Mouse (Mus musculus): Measurements from ENCODE around the gene Phkg2. TPM values are rescaled to one million over a fixed set of nuclear protein-coding genes. Genes with fewer than 3 reads are reported as not detected.

Phkg2 gene
- polyA plus RNA-seq, 1 experiment from 2014 or later: 19.3 TPM

- no peaks in the 10 kb centered on the region for H3K27me3 ChIP-seq
- no peak for ATAC-seq (ENCODE audit: low read depth)
Measured at GRCm38 (mm10) chr7:127604256-127604655, 31.1 kb downstream of the Phkg2 start.

DNA sequence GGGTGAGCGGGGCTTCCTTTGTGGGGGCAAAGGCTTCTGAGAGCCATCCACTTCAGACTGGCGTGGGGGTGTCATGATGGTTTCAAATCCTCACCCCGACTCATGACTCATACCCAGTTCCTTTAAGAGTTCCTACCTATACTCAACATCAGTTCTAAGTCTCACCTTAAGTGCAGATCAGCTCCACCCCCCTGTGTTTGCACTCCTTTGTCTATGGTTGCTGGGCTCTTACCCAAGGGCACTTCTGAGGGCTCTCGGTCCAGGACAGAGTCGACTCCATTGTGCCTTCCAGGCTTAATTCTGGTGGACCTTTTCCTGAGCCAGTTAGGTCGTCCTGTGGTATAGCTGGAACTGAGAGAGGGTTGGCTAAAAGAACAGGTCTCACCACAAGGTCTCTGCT, 34.0 kb downstream of the Phkg2 start:
- H3K27me3 ChIP-seq: no peaks in the 10 kb centered on the region
- H3K36me3 ChIP-seq: peaks cover 62% of the 10 kb centered on the region
- no peak overlapping the region for H3K27ac ChIP-seq
- H3K9ac ChIP-seq: no peak overlapping the region
- no peak overlapping the region for H3K4me2 ChIP-seq
- H3K4me1 ChIP-seq (replicated peaks): peaks cover 8% of the 10 kb centered on the region
- H3K9me3 ChIP-seq (replicated peaks): no peaks in the 10 kb centered on the region
- WGBS (ENCODE audit: insufficient replicate concordance): 70% methylated on average over 6 of the region's 6 CpGs
- DNase-seq (no peak), ATAC-seq (ENCODE audit: low read depth) (no peak)
- no peak overlapping the region for H3K4me3 ChIP-seq (replicated peaks)

More at GRCm38 (mm10) chr7:127604256-127604655, 31.1 kb downstream of the Phkg2 start:
- H3K4me2 ChIP-seq: no peak overlapping the region
- H3K27ac ChIP-seq: no peak overlapping the region
- H3K4me1 ChIP-seq (replicated peaks): peaks cover 8% of the 10 kb centered on the region
- DNase-seq: no peak
- peaks cover 65% of the 10 kb centered on the region for H3K36me3 ChIP-seq
- H3K9ac ChIP-seq: no peak overlapping the region
- no peak overlapping the region for H3K4me3 ChIP-seq (replicated peaks)
- 76% methylated on average over 10 of the region's 10 CpGs for WGBS (ENCODE audit: insufficient replicate concordance)
- no peaks in the 10 kb centered on the region for H3K9me3 ChIP-seq (replicated peaks)

- peaks cover 46% of the 10 kb centered on the region for H3K36me3 ChIP-seq
- H3K4me2 ChIP-seq: no peak overlapping the region
- H3K4me1 ChIP-seq (replicated peaks): peaks cover 22% of the 10 kb centered on the region
- DNase-seq: no peak
- WGBS (ENCODE audit: insufficient replicate concordance): 90% methylated on average over 29 of the region's 29 CpGs
- H3K9ac ChIP-seq: no peak overlapping the region
- H3K4me3 ChIP-seq (replicated peaks): no peak overlapping the region
- ATAC-seq (ENCODE audit: low read depth): no peak
- H3K27me3 ChIP-seq: 0 out of 2 replicates have a peak, but pooled peaks cover 6% of the 10 kb centered on the region
- H3K27ac ChIP-seq: no peak overlapping the region
- no peaks in the 10 kb centered on the region for H3K9me3 ChIP-seq (replicated peaks)
Measured at GRCm38 (mm10) chr7:127611011-127611410, 37.9 kb downstream of the Phkg2 start.

- 93% methylated on average over 26 of the region's 26 CpGs for WGBS (ENCODE audit: insufficient replicate concordance)
Measured at GRCm38 (mm10) chr7:127611561-127611960, 38.4 kb downstream of the Phkg2 start.

DNA sequence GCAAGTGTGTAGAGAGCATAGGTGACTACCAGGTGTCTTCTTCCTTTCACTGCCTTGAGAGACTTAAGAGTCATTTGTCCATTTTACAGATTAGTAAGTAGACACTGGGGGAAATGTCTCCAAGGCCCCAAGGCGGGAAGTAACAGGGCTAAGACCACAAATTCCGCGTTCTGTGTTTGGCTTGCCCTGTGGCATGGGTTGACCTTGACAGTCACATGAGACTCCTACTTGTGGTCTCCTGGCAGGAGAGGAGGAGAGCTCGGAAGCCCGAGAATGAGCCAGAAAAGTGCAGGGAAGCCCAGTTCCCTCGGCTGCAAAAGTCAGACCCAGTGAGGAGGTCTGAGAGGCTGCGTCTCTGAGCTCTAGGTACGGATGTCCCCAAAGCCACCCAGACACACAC, 40.4 kb downstream of the Phkg2 start:
- Histone ChIP-seq H3K9ac (no peak overlapping the region), H3K4me1 (replicated peaks) (peaks cover 22% of the 10 kb centered on the region), H3K27me3 (0 out of 2 replicates have a peak, but pooled peaks cover 6% of the 10 kb centered on the region), H3K27ac (no peak overlapping the region), H3K36me3 (peaks cover 38% of the 10 kb centered on the region), H3K4me2 (peak overlapping the region; percentile 91; the same call in 1 of the 2 replicates), H3K4me3 (replicated peaks) (0 out of 2 replicates have a peak overlapping the region, but pooled peaks have one; percentile 78), H3K9me3 (replicated peaks) (no peaks in the 10 kb centered on the region)
- no peak for DNase-seq
- 89% methylated on average over 8 of the region's 8 CpGs for WGBS (ENCODE audit: insufficient replicate concordance)
- no peak for ATAC-seq (ENCODE audit: low read depth)

More at GRCm38 (mm10) chr7:127611561-127611960, 38.4 kb downstream of the Phkg2 start:
- H3K4me1 ChIP-seq (replicated peaks): peaks cover 22% of the 10 kb centered on the region
- H3K27ac ChIP-seq: no peak overlapping the region
- H3K4me3 ChIP-seq (replicated peaks): no peak overlapping the region
- H3K9me3 ChIP-seq (replicated peaks): no peaks in the 10 kb centered on the region
- no peak overlapping the region for H3K9ac ChIP-seq
- 0 out of 2 replicates have a peak, but pooled peaks cover 6% of the 10 kb centered on the region for H3K27me3 ChIP-seq
- peaks cover 46% of the 10 kb centered on the region for H3K36me3 ChIP-seq
- DNase-seq (no peak), ATAC-seq (ENCODE audit: low read depth) (no peak)
- H3K4me2 ChIP-seq: no peak overlapping the region

DNA sequence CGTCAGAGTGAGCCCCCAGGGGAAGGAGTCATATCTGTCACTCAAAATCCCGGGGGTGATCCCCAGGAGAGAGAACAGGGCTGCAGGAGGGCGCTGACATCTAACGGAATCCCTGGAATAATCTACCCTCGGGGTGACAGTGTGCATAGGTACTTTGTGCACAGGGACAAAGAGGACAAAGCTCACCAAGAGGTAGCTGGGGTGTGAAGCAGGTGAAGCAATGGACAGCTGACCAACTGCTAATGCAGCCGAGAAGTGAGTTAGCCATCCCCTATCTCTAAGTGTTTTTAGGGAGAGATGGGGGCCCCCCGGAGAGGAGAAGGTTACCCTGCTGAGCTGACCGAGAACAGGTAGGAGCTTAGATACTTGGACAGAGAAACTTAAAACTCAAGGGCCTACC, 41.0 kb downstream of the Phkg2 start:
- no peak for DNase-seq
- Histone ChIP-seq H3K4me2 (peak overlapping the region; percentile 91), H3K27me3 (0 out of 2 replicates have a peak, but pooled peaks cover 6% of the 10 kb centered on the region), H3K4me3 (replicated peaks) (peak overlapping the region; percentile 78), H3K36me3 (peaks cover 34% of the 10 kb centered on the region), H3K4me1 (replicated peaks) (peaks cover 22% of the 10 kb centered on the region), H3K27ac (peak overlapping the region; percentile 60), H3K9ac (peak overlapping the region; percentile 87), H3K9me3 (replicated peaks) (no peaks in the 10 kb centered on the region)
- WGBS (ENCODE audit: insufficient replicate concordance): 31% methylated on average over 8 of the region's 8 CpGs
- no peak for ATAC-seq (ENCODE audit: low read depth)

DNA sequence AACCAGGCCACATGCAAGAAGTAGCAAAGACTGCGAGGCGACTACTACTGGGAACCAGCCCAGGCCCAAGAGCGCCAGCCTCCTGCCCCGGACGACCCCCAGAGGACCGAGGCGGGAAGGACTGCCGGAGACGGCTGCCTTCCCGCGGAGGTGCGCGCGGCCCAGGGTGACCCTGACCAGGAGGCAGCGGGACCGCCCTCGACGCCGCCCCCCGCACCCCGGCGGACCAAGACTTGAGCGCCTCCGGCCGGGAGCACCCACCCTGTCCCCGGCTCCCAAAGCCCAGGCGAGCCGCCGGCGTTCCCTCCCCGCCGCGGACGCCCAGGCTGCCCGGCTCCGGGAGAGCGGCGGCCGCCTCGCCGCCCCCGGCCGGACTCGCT, 41.4 kb downstream of the Phkg2 start:
- H3K4me1 ChIP-seq (replicated peaks): peaks cover 22% of the 10 kb centered on the region
- peak overlapping the region; percentile 60 for H3K27ac ChIP-seq
- peaks cover 34% of the 10 kb centered on the region for H3K36me3 ChIP-seq
- ATAC-seq (ENCODE audit: low read depth) (peak; percentile 73), DNase-seq (peak; percentile 41)
- 0 out of 2 replicates have a peak, but pooled peaks cover 6% of the 10 kb centered on the region for H3K27me3 ChIP-seq
- no peaks in the 10 kb centered on the region for H3K9me3 ChIP-seq (replicated peaks)
- H3K9ac ChIP-seq: peak overlapping the region; percentile 87
- H3K4me3 ChIP-seq (replicated peaks): peak overlapping the region; percentile 78
- peak overlapping the region; percentile 91 for H3K4me2 ChIP-seq
- WGBS (ENCODE audit: insufficient replicate concordance): under 1% methylated on average over 33 of the region's 44 CpGs

- WGBS (ENCODE audit: insufficient replicate concordance): under 1% methylated on average over 45 of the region's 50 CpGs
- H3K4me3 ChIP-seq (replicated peaks): peak within 1 kb of the TSS; percentile 78
- no peaks in the 10 kb centered on the region for H3K9me3 ChIP-seq (replicated peaks)
- 0 out of 2 replicates have a peak, but pooled peaks cover 6% of the 10 kb centered on the region for H3K27me3 ChIP-seq
- peaks cover 22% of the 10 kb centered on the region for H3K4me1 ChIP-seq (replicated peaks)
- peak within 1 kb of the TSS; percentile 60 for H3K27ac ChIP-seq
- peak; percentile 64 for ATAC-seq (ENCODE audit: low read depth)
- peaks cover 28% of the 10 kb centered on the region for H3K36me3 ChIP-seq
- peak; percentile 43 for DNase-seq
- H3K9ac ChIP-seq: peak within 1 kb of the TSS; percentile 87
- peak within 1 kb of the TSS; percentile 91 for H3K4me2 ChIP-seq
Measured at GRCm38 (mm10) chr7:127614891-127615843, 42.0 kb downstream of the Phkg2 start, which contains the start of gene Zfp629. Gene Zfp629 (minus strand): TSS chr7:127615797.

DNA sequence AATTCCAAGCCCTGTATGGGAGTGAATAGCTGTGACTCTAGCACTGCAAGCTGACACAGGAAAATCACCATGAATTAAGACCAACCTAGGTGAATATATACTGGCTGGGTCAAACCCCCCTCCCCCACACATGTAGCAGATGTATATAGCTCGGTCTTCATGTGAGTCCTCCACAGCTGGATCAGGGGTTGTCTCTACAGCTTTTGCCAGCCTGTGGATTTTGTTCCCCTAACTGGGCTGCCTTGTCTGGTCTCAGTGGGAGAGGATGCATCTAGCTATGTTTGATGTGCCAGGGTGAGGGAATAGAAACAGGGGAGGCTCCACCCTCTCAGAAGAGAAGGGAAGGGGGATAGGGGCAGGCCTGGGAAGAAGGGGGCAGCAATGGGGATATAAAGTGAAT, 43.2 kb downstream of the Phkg2 start:
- no peak for DNase-seq
- Histone ChIP-seq H3K27ac (no peak overlapping the region), H3K4me3 (replicated peaks) (no peak overlapping the region), H3K36me3 (peaks cover 16% of the 10 kb centered on the region), H3K9me3 (replicated peaks) (no peaks in the 10 kb centered on the region), H3K9ac (no peak overlapping the region), H3K4me1 (replicated peaks) (peaks cover 22% of the 10 kb centered on the region), H3K27me3 (0 out of 2 replicates have a peak, but pooled peaks cover 6% of the 10 kb centered on the region), H3K4me2 (no peak overlapping the region)
- ATAC-seq (ENCODE audit: low read depth): no peak
- 64% methylated on average over 1 of the region's 1 CpGs for WGBS (ENCODE audit: insufficient replicate concordance)

DNA sequence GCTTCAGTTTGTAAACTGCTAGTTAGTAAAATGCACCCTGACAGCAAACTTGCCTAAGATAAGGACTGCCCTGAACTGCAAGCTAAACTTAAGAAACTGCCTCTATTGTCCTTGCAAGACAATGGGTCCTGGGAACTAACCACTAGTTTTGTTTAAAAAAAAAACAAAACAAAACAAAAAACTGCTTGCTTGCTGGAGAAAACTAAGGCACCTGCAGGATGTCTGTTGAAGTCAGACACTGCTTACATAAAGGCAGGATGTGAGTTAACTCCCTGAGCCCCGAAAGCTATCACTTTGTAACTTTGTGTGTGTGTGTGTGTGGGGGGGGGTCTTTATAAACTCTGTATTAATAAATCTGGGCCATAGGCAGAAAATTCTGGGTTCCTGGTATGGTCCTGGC, 43.7 kb downstream of the Phkg2 start:
- 0 out of 2 replicates have a peak, but pooled peaks cover 6% of the 10 kb centered on the region for H3K27me3 ChIP-seq
- peaks cover 11% of the 10 kb centered on the region for H3K36me3 ChIP-seq
- H3K27ac ChIP-seq: no peak overlapping the region
- H3K4me2 ChIP-seq: no peak overlapping the region
- DNase-seq (no peak), ATAC-seq (ENCODE audit: low read depth) (no peak)
- no peak overlapping the region for H3K9ac ChIP-seq
- no peak overlapping the region for H3K4me3 ChIP-seq (replicated peaks)
- no peaks in the 10 kb centered on the region for H3K9me3 ChIP-seq (replicated peaks)
- 61% methylated on average over 1 of the region's 1 CpGs for WGBS (ENCODE audit: insufficient replicate concordance)
- H3K4me1 ChIP-seq (replicated peaks): peaks cover 22% of the 10 kb centered on the region

GRCm38 (mm10) chr7:127617962-127618361, 44.8 kb downstream of the Phkg2 start:
- Histone ChIP-seq H3K9ac (no peak overlapping the region), H3K27me3 (0 out of 2 replicates have a peak, but pooled peaks cover 6% of the 10 kb centered on the region), H3K4me1 (replicated peaks) (peaks cover 22% of the 10 kb centered on the region), H3K4me3 (replicated peaks) (no peak overlapping the region), H3K36me3 (no peaks in the 10 kb centered on the region), H3K4me2 (no peak overlapping the region), H3K9me3 (replicated peaks) (no peaks in the 10 kb centered on the region), H3K27ac (no peak overlapping the region)
- no peak for DNase-seq
- WGBS (ENCODE audit: insufficient replicate concordance): 79% methylated on average over 2 of the region's 2 CpGs
- ATAC-seq (ENCODE audit: low read depth): no peak
